Mouse (Mus musculus): ENCODE measurements at regions not wholly inside any gene's neighbourhood (a gene's known extent, or its start where the extent isn't known, plus 50 kb on each side); places are given as distances from the start of the nearest gene placed in this dataset.

DNA sequence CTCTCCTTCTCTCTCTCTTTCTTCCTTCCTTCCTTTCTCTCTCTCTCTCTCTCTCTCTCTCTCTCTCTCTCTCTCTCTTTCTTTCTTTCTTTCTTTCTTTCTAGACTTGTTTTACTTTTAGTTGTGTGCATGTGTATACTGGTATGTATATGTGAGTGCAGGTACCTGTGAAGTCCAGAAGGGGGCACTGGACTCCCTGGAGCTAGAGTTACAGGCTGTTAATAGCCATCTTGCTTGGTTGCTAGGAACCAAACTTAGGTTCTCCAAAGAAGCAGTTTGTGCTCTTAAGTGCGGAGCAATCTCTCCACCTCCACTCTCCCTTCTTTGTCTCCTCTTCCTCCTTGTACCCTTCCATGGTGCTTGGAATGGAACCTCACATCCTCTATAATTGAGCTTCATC lies 77.2 kb downstream of the Gm10604 start:
- no peak for DNase-seq (ENCODE audit: low spot score)

DNA sequence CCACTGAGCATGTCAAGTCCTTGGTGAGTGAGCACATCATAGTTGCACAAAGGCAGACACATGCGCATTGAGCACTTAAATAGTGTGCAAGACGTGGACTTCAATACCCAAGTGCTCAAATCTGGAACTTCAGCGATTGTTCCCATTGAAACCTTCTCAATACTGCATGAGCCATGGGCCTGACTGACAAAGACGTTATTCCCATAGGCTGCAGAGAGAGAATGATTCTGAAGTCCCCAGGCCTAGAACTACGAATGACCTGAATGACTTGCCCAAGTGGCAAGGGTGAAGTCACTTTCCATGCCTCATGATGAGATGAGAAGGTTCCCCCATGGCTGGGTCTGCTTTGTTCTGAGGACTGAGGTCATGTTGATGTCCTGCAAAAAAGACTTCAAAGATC lies 77.7 kb downstream of the Gm10604 start:
- DNase-seq (ENCODE audit: low spot score), result no peak

DNA sequence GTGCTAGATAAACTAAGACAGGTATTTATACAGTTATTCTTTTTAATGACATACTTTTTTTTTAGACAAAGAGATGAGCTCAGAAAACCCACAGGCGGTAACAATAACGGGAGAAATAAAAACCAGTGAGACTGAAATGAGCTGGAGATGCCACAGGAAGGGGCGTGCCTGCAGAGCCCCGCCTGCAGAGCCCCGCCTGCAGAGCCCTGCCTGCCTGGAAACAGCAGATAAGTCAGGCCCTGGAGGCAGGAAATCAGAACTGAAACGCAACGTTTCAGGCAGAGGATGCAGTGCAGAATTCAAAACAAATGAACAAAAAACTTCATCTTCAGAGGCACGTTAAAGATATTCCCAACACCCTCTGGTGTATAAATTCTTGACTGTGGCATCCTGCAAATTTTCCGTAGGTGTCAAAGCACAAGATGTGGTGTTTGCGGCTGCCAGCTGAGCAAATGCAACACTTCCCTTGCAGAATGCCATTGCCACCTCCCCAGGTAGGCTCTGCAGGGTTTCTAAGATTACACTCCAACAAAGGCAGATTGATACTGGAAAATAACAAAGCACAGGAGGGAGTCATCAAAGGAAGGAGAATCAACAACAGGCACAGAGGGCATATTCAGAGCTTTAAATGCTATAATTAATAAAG lies 81.0 kb downstream of the Gm10604 start:
- no peak for DNase-seq (ENCODE audit: low spot score)

DNA sequence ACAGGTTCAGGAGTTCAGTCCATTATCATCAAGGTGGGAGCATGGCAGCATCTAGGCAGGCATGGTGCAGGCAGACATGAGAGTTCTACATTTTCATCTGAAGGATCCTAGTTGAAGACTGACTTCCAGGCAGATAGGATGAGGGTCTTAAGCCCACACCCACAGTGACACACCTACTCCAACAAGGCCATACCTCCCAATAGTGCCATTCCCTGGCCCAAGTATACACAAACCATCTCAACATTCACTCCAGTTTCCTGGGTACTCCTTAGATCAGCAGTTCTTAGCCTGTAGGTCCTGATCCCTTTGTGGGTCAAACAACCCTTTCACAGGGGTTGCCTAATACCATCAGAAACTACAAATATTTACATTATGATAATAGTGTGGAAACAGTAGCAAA lies 83.8 kb downstream of the Gm10604 start:
- no peak for DNase-seq (ENCODE audit: low spot score)

DNA sequence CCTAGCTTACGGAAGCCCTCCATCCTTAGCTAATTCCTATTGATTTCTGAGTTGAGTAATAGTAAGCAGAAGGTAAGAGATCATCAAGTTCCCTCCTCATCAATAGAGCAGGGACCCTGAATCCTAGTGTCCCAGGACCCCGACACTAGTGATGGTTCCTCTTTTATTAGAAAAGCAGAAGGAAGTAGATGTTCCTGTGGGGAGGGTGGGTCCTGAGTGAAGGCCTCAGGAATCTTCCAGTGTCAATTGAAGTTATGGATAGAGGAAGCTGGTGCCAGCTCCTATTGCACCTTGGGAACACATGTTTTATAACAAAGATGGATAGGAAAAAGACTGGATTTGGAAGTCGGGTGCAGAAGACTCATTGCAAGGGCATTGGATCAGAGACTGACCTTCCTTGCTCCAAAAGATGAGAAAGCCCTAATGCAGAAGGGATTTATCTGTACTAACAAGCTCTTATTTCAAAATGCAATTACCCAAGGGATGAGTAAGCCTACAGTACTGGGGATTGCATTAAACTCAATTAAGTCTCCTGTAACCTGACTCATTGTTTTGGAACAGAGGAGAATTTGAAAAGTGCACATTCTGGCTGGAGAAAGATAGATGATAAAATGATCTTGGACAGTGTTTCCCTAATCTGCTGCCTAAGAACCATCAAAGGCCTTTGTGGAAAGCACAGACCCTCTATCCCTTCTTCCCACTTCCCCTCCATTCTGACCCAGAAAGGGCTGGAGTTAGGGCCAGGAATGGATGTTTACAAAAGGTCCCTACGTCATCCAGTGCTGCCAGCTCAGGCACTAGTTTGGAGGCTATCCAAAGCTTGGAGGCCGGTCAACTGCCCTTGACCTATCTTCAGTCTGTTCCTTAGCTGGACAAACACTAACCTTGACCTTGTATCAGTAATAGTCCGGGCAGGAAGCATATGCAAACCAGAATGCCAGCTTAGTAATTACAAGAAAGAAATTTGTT lies 84.9 kb downstream of the Gm10604 start:
- peak; percentile 60 for DNase-seq (ENCODE audit: low spot score)

DNA sequence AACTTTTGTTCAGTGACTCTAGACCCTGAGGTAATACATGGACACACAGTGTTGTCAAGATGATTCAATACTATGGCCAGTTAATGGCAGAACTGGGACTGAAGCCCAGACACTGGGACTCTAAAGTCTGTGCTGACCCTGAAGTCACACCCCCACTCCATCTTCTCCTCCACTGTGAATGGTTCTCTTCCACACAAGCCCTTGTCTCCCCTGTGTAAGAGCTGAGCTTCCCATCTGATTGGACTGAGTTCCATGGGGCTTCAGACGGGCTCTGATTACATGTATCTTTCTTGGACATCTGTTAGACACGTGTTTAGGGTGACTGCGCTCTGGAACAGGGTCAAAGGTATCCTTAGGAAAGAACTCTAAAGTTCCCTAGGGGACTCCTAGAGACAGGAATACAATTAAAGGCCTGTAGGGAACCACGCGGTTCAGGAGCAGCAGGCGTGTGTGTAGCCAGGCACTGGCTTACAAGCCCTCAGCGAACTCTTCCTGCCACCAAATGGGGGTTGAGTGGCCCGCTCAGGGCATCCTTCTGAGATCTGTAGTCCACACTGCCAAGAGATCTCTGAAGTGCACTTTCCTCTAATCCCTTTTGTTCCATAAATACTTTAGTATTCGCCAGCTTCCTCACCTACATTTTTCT lies 87.4 kb downstream of the Gm10604 start:
- no peak for DNase-seq (ENCODE audit: low spot score)

DNA sequence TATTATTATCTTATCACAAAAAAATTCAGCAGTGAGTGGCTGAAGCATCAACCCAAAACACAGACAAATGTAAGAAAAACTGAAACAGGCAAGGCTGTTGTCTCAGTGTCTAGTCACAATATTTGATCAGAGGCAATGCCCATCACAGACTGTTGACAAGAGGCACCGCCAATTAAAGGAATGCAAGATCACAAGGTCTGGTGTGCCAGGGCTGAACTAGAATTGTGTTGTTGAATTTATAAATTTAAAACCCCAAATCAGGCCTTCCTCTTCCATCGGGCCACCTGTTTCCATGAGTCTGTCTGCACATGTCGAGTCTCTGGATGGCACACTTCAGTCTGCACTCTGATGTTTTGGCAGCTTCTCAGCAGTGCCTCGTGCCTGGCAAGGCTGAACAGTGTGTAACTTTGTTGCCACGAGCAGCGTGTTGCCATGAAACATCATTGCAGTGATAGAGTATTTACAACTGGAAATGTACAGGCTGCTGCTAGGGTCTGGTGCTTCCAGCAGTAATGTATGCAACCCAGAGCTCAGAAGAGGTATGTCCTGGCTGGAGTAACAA lies 91.9 kb downstream of the Gm10604 start:
- DNase-seq (ENCODE audit: low spot score), result no peak

DNA sequence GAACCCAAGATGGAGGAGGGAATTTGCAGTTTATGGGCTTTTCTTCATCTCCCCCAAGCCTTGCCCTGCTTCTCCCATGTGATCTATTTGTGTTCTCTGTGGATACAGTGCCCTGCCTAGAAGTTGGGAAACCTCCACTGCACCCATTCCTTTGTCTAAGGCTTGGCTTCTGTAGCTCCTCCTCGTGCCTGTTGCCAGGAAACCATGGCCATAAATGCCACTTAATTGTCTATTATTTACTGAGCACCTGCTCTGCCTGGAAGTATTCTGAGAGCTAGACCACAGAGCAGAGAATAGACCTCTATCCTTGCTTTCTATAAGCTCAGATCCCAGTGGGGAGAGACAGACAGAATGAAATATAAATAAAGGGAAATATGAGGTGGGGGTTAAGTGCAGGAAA lies 93.7 kb downstream of the Gm10604 start:
- DNase-seq (ENCODE audit: low spot score), result no peak

DNA sequence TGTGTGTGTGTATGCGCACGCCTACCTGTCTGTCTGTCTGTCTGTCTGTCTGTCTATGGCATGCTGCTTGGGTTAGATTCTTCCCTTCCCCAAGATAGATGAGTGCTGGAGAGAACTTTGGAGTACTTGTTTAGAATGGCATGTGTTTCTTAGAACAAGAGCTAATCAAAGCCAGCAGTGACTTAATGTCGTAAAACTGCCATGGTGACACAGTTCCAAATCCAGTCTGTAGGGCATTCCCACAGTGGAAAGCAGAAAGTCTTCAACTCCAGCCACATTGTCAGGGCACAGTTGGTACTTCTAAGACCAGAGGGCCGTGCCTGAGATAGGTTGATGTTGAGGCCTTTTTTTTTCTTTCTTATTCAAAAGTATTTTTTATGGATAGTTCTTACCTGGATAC lies 95.6 kb downstream of the Gm10604 start:
- no peak for DNase-seq (ENCODE audit: low spot score)

DNA sequence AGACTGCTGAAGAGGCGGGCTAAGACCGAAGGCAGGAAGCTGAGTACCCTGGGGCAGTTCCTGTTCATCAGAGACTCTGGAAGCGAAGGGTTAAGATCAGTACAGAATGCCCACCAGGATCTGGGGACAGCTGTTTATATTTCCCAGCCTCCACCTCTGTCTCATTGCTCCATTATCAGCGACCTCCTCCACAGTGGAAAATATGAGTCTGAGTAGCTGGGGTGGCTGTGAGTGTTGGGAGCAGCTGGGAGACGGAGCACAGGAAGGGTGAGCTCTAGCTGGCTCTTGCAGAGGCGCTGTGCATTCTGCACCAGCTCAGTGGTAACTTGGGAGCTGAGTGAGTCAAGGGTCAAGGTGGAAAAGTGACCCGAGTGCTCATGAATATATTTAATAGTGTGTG lies 96.2 kb downstream of the Gm10604 start:
- no peak for DNase-seq (ENCODE audit: low spot score)

DNA sequence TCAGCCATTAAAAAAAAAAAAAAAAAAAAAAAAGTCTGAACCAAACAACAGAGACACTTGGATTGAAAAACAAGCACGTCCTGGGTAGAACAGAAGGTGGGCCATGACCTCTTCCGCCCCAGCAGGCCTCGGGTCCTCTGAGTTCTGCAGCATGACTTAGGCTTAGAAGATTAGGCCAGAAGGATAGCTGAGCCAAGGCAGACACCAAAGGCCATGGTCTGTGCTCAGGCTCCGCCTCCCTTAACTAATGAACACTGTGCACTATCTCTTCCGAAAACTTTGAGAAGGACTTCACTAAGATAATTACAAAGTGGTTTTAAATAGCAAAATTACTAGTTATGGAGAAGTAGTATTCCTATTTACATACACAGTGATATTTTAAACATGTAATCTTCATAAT lies 97.8 kb downstream of the Gm10604 start:
- DNase-seq (ENCODE audit: low spot score), result peak; percentile 53

DNA sequence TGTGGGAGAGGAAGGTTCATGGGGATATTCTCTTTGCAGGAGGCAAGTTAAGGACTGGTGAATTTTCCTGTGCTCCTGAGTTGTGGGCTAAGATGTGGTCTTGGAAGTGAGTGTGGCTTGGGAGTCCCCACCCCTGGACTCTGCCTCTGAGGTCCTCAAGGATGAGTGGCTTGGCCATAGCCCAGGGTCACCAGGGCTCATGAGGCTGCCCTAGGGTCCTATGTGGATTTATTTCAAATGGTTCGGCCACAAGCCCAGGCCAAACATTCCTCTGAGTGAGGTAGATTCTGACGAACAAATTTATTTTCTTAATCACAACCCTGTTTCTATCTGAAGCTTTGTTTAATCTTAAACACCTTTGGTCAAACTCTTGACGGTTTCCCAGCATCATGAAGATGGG lies 98.4 kb downstream of the Gm10604 start:
- no peak for DNase-seq (ENCODE audit: low spot score)

DNA sequence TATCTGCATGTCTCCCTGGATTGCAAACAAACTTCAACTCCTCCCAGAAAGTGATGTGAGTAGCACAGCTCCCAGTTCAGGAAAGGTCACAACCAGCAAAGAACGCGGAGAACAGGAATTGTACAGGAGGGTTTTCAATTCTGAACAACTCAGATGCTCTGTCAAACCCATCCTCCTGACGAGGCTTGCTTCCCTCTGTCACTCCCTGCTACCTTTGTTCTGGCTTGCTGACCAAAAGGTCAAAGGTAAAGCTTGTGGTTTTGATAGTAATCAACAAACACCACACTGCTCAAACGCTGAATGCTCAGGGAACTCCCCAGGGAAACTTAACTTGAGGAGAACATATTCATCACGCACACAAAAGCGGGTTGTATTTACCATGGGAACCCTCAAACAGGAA lies 102.4 kb downstream of the Gm10604 start:
- DNase-seq (ENCODE audit: low spot score), result no peak

DNA sequence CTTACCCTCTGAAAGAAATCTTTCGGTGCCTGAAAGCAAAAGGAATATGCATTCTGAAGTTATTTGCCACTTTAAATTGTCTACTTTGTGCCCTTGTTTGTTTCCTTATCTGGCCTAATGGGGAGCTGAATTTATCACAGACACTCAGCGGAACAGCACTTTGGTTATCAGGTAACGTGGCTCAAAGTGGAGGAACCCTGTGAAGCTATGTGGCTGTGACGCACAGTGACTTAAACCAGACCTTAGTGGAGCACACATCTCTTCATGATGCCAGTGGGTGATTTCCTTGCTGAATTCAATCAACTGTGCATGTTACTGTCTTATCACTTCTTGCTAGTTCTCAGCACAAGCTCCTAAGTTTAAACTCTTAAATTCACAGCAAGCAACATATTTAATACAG lies 103.1 kb downstream of the Gm10604 start:
- DNase-seq (ENCODE audit: low spot score), result no peak

DNA sequence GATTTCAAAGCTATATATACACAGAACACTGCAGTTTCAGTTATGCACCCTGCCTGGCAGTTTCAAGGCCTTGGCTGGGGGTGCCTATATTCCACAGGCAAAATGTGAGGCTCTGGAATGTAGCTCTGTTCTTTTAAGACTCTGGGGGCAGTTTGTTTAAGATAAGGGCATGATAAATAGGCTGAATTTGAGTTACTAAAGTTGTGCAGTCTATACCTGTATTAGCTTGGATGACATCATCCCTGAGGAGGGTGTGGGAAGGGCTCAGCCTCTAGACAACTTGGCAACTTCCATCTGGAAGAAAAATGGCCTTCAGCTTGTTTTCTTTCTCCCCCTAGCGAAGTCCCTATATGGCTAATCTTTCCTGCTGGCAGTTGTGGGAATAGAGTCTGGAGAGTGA lies 105.1 kb downstream of the Gm10604 start:
- no peak for DNase-seq (ENCODE audit: low spot score)

DNA sequence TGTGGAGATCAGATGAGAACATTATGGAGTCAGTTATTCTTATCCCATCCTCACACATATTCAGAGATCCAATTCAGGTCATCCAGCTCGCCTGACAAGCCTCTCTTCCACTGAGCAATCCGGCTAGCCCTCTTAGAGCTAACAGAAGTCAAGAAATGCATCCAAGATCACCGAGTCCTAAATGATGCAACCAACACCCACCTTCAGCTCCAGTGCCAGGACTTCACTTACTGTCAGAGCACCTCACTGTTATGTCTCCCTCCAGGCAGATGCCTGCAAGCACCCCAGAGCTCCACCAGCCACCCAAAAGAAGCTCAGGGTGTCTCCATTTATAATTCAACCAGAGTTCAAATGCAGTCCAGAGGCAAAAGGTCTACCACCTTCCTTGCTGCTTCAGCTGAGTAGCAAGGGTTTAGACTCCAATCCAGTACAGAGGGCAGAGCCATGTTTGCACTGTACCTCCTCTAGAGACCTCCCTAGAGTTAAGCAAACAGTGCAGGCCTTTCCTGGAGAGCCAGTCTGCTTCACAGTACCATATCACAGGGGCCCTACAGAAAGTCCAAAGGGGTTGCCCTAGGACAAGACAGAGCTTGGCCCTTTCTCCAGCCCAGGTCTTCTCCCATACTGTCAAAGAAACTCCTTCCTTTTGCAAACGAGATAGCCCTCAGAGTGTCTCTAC lies 106.3 kb downstream of the Gm10604 start:
- DNase-seq (ENCODE audit: low spot score), result no peak

DNA sequence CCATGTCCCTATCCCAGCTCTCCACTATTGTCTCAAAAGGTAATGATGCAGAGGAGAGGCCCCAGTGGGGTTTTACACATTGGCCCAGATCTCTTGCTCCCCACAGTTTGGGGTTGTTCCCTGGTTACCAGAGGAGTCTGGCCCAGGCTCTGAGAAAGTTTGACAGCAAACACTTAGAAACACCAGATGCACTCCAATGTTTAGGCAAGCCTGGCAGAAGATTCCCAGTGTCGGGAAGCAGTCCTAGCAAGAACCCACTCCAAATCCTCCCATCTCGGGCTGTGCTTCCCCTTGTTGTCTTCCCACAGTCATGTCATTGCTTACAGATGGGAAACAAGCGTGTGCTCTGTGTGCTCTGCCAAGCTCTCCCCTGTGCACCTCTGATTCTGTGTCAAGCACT lies 109.0 kb downstream of the Gm10604 start:
- DNase-seq (ENCODE audit: low spot score), result no peak

DNA sequence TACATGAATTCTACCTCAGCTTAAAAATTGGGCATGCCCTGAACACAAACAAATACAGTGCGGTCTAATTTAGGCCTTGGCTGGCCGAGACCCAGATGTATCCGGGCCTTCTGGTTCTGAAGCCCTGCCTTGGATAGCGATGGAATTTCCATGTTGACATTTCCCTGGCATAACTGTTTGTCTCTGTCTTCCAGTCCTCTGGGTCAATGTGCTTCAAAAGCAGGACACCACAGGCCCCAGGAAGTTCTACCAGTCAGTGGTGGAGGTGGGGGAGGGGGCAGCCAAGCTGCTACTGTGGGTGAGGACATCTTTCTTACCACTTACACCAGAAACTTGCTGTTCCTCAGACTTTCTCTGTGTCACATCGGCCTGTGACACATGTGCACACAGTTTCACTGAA lies 111.3 kb downstream of the Gm10604 start:
- peak; percentile 48 for DNase-seq (ENCODE audit: low spot score)

DNA sequence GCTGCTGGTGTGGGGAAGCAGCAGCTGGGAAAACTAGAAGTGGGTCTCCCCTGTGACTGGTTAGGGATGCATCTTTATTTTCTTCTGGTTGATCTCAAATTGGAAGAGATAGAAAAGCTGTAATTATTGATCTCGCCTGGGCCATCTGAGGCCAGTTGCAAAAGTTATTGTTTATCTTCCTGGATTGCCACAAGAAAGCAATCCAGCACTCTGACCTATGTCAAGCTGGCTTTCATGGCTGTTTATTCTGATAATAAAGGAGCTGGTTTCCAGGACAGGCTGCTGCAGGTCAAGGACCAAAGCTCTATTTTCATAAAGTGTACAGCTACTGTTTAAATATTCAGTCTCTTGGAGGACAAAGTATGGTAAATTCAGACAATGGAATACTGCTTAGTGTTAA lies 112.5 kb downstream of the Gm10604 start:
- DNase-seq (ENCODE audit: low spot score), result peak; percentile 55
